Mouse (Mus musculus) heart, adult 18-20 months (tissue): ENCODE measurements around the gene Gm5617. TPM values are rescaled to one million over a fixed set of nuclear protein-coding genes. Genes with fewer than 3 reads are reported as not detected.
A peak's percentile ranks its signal among the peaks of the same experiment; 100 is the strongest.
"Not testable (repeated sequence)": the region's sequence is repeated elsewhere in the genome, so short reads cannot be mapped to it uniquely, and the experiment has no call there.

Experiments used
- DNase-seq, 2 experiments: peaks; one replicate each; pipeline ENCODE4 v3.0.0; 2021 to 2022; ENCODE audit warnings: mixed read lengths in 1 of 2
- microRNA-seq, 2 experiments: library from miRNA; unstranded; fragments of <30 nt; microRNA quantifications; one replicate each; pipeline ENCODE4 v1.2.0; 2022
- total RNA-seq, 2 experiments: library from RNA; stranded (reverse); gene quantifications; 2 replicates each; pipeline ENCODE4 v1.2.3; 2021

Gm5617 gene
- total RNA-seq, 2 experiments from 2014 or later = 38.2 to 42.3 TPM

GRCm38 (mm10) chr9:48501192-48501591, 6.0 kb downstream of the Gm5617 start:
- DNase-seq = no peak

DNA sequence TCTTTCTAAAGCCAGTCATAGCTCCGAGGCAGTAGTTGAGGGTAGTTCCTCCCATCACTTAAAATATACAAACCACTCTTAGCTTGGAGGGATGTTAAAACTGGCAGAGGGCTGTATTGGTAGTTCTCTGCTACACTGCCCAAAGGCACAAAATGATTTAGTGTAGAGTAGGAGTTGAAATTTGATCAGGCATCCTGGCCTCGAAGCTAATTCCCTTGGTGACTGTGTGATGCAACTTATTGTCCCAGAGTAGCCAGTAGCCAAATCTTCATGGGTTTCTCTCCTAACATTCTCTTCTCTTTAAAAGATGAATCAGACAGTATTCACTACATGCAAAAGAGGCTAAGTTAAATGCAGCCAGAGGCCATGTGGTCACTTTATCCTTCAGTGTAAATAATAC, 7.8 kb downstream of the Gm5617 start:
- DNase-seq = no peak

DNA sequence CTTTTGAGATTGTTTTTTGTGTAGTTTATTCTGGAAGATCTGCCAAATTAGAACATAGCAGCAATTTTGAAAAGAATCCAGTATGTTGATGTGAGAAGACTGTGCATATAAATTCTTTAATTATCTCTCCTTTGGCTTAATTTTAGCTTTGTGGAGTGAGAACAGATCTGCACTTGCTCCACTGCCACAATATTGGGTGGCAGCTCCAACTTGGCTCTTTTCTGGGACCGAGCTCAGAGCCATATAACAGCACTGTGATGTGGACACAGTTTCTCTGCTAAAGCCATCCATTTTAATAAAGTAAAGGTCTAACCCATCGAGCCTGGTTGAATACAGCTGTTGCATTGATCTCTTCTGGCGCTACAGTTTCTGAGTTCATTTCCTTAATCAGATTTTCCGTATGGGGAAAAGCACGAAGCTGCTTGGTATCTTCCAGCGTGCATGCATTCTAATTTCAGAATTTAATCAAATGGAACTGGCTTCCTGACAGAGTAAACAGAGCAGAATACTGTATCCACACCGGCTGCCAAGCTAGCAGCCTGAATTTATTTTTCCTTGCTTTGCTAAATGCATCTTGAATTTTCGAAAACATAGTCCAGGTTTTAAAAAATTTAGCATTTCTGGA, 9.6 kb downstream of the Gm5617 start:
- DNase-seq = no peak

GRCm38 (mm10) chr9:48510134-48510533, 14.9 kb downstream of the Gm5617 start:
- no peak for DNase-seq

- DNase-seq = peak in 1 of 2 experiments; percentile 39
Observed at GRCm38 (mm10) chr9:48515332-48515731, 20.1 kb downstream of the Gm5617 start.

DNA sequence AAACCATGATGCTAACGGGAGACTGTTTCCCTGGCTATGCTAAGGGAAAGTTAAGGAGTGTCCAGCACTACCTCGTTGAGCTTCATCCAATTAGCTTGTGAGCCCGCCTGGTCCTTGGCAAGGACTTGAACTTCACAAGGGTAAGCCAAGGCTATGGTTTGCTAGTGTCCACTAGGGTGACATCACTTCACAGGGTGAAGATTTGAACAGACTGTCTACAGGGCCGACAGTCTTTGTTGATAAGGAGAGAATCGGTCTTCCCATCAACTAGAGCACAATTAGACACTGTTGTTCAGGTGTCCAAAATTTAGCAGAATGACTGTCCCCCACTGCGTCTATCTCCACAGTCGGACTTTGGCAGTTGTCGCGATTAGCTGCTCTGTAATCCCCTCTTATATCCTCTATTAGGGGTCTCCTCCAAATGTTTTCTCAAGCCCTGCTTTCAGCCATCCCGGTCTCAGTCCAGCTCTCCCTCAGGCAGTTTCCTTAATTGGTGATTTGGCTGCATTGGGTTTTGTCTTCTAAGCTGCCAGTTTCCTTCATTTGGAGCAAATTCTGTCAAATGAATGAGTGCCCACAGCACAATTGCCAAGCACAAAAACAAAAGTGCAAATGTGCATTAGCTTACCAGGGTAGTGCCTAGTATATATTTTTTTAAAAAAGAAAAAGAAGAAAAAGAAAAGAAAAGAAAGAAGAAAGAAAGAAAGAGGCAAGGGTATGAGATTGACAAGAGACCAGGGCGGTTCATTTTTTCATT, 21.6 kb downstream of the Gm5617 start:
- no peak for DNase-seq

DNA sequence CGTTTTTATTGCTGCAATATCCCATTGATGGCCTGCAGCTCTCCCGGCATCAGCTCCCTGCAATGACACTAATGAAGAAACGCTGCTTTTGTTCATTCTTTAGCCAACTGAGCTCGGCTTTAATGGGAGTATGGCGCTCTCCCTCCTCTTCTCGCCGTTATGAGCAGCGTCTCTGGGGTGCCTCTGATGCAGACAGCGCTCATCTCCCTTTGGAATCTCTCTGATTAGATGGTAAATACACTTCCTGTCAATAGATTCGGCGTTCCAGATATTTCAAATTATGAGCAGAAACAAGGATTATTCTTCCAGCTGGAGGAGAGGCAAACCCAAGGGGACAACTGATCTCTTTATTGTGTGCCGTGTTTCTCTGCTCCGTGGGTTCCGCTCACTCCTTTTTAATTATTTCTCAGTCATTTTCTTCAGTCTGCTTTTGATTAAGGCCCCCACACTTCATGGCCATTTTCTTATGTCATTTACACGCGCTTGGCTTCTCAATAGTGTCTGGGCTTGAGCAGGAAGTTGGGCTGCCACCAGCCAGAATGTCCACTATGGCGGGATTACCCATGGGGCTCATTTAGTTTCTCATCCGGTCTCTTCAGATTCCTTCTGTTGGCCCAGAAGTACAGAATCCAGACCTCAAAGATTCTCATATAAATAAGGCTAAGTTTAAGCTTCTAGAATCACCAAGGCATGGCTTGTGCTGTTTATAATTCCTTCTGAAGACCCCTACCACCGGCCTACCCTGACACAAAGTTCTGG, 22.3 kb downstream of the Gm5617 start:
- DNase-seq = peak in 1 of 2 experiments; percentile 16

DNA sequence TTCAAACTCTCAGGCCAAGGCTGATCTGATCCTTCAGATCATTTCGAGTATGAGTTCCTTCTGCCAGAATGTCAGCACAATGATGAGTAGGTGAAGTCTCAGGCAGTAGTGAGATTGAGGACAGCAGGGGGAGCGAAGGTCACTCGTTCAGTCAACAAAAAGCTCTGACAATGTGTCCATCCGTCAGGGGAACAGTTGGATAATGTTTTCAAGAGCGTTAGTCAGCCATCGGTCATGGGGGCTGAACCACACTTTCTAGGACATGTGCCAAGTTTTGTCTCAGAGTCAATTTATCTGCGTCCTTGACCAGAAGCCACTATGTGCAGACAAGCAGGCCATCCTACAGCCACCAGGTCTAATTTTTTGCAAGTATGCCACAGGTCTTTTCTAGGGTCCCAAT, 25.2 kb downstream of the Gm5617 start:
- peak; percentile 11 to 14 for DNase-seq

DNA sequence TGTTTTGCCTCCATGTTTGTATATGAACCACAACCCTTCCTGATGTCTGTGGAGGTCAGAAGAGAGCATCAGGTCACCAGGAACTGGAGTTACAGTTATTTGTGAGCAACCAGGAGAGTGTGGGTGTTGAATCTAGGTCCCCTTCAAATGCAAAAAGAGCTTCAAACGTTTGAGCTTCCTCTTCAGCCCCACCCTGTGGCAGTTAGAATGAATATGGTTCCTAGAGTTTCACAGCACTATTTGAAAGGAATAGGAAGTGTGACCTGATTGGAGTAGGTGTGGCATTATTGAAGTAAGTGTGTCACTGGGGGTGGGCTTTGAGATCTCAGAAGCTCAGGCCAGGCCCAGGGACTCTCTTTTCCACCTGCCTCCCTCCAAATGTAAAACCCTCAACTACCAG, 30.3 kb downstream of the Gm5617 start:
- no peak for DNase-seq

- no peak for DNase-seq
Observed at GRCm38 (mm10) chr9:48526520-48526919, 31.3 kb downstream of the Gm5617 start.

GRCm38 (mm10) chr9:48531294-48531693, 36.1 kb downstream of the Gm5617 start:
- no peak for DNase-seq

DNA sequence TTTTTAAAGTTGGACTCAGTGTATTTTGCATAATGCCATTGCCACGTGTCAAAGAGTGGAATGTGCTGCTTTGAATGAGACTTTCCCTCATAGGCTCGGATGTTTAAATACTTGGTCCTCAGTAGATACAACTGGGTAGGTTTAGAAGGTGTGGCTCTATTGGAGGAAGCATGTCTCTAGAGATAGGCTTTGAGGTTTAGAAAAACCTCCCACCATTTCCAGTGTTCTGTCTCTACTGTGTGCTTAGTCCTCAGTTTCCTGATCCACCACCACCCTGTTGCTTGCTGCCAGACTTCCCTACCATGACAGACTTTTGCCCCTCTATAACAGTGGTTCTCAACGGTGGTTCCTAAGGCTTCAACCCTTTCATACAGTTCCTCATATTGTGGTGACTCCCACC, 37.0 kb downstream of the Gm5617 start:
- DNase-seq = no peak

DNA sequence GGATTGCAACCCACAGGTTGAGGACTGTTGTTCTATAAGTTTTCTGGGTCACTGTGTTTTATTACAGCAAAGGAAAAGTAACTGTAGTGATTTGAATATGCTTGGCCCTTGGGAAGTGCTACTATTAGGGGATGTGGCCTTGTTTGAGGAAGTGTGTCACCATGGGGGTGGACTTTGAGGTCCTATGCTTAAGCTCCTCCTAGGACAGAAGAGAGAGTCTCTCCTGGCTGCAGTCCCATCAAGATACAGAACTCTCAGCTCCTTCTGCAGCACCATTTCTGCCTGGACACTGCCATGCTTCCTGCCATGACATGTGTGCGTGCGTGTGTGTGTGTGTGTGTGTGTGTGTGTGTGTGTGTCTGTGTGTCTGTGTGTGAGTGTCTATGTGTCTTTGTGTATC, 37.5 kb downstream of the Gm5617 start:
- DNase-seq = peak in 1 of 2 experiments; percentile 11

DNA sequence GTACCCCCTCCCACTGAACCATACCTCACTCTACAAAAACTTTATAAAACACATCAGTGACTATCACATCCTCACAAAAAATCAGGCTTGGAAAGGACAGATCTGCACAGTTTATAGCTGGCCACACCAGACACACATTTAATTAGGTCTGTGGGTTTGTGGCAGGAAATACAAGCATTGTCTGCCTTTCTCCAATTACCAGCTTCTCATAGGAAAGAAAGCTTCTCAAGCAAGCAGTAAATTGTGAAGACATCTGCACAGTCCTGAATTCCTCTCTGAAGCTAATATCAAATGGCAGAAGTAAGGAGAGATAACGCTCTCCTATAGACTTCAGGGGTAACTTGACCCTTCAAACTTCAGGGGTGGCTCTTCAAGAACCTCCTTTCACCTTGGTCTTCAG, 41.2 kb downstream of the Gm5617 start:
- no peak for DNase-seq

- not testable (repeated sequence) for DNase-seq
Observed at GRCm38 (mm10) chr9:48537616-48538015, 42.4 kb downstream of the Gm5617 start.

DNA sequence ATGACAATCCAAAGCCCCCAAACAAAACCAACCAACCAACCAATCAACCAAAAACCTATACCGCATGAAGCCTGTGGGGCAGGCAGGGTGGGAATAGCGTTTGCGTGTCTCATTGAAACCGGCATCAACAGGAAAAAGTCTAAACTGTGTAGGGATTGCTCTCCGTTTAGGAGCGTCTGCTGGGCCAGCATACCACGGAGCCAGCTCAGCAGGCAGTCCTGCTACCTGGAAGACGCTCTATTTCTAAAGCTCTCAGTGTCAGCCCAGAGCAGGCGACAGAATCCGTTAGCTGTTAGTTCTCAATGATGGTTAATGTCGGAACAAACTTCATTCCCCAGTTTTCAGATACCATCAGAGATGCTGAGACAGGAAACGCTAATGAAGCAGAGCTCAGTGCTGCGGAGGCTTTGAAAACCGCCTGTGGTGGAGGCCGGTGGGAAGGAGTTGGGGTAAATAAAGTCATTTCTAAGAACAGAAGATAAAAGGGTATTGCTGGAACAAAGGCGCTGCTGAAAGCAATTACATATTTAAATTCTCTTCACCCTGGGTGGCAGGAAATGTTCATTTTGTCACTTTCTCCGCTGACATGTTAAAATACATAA, 42.9 kb downstream of the Gm5617 start:
- no peak for DNase-seq

DNA sequence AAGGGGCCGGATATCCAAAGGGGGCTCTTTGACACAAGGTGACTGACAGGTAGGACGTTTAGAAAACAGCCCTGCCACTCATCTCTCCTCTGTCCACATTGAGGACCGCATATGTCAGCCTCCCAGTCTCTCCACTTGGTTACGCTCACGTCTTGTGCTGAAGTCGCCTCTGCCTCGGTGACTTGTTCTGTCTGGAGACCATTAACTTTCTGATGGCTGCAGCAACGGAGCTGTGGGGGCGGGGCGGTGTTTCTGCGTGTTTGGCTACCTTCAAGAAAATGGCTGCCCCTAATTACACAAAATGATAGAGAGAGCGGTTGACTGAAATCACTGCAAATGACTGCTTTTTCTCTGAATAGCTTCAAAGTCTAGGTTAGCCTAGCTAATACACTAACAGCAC, 43.4 kb downstream of the Gm5617 start:
- DNase-seq = no peak

Small RNA genes lying within 50 kb of the gene (microRNA-seq; reads per million reads assigned to microRNA genes)
- 0 reads per million in 2 experiments for gene Gm23653

Other genes starting within 250 kb of the Gm5617 start
- gene Nxpe2, start 142.0 kb upstream of the Gm5617 start, total RNA-seq = 1 to 10 TPM in 1 of 2 experiments, under 1 TPM in 1; 0.74 to 1.7 TPM
- gene Rexo2, start 14.8 kb upstream of the Gm5617 start, total RNA-seq = 10 to 100 TPM; 65.7 to 71.4 TPM
- 10 to 100 TPM; 21.1 to 21.8 TPM for gene Rbm7, start 143 bp upstream of the Gm5617 start, total RNA-seq
- gene Nnmt, start 109.7 kb downstream of the Gm5617 start, total RNA-seq = 1 to 10 TPM; 4.1 to 6.2 TPM